Mouse (Mus musculus) spleen, adult 2 months (tissue): ENCODE results near the gene 2700097O09Rik.

ENCODE experiments used
- CTCF ChIP-seq: fragments of 200-500 bp; IDR thresholded peaks from 2 replicates; pipeline ENCODE4 v1.5.1; 2011; ENCODE audit warnings: mild to moderate bottlenecking, inconsistent platforms; ENCODE audit not compliant: insufficient read depth, insufficient read length, insufficient replicate concordance; ENCODE audit errors: extremely low read depth
- POLR2A ChIP-seq: fragments of 200-500 bp; IDR thresholded peaks from 2 replicates; pipeline ENCODE4 v1.6.1; 2011; ENCODE audit warnings: low read depth, low read length, inconsistent platforms

- TF ChIP-seq POLR2A (no peak), CTCF (no peak)
These were observed 72.4 kb downstream of the 2700097O09Rik start for GRCm38 (mm10) chr12:55007361-55008008.
